Mouse (Mus musculus): ENCODE results near the gene Ifit1. TPM values are rescaled to one million over a fixed set of nuclear protein-coding genes. Genes with fewer than 3 reads are reported as not detected.
"Not testable (repeated sequence)": the region's sequence is repeated elsewhere in the genome, so short reads cannot be mapped to it uniquely, and the experiment has no call there.

Gene Ifit1
- polyA plus RNA-seq, 1 experiment, result 5.3 TPM

GRCm38 (mm10) chr19:34620871-34621270 is 19.8 kb upstream of the Ifit1 start:
- Histone ChIP-seq H3K4me3 (ENCODE audit: insufficient read depth, low read length) (no peak overlapping the region), H3K27ac (ENCODE audit: insufficient read depth, low read length) (no peak overlapping the region), H3K4me1 (ENCODE audit: control insufficient read depth, insufficient read depth, low read length) (no peaks in the 10 kb centered on the region)
- TF ChIP-seq CTCF (IDR thresholded peaks at IDR 0.05; ENCODE audit: extremely low read depth, insufficient read depth, low read length) (no peak), POLR2A (IDR thresholded peaks at IDR 0.05; ENCODE audit: extremely low read depth, insufficient read depth, low read length) (no peak)

- Histone ChIP-seq H3K4me1 (ENCODE audit: control insufficient read depth, insufficient read depth, low read length) (no peaks in the 10 kb centered on the region), H3K4me3 (ENCODE audit: insufficient read depth, low read length) (no peak overlapping the region), H3K27ac (ENCODE audit: insufficient read depth, low read length) (no peak overlapping the region)
- TF ChIP-seq CTCF (IDR thresholded peaks at IDR 0.05; ENCODE audit: extremely low read depth, insufficient read depth, low read length) (no peak), POLR2A (IDR thresholded peaks at IDR 0.05; ENCODE audit: extremely low read depth, insufficient read depth, low read length) (no peak)
Measured at GRCm38 (mm10) chr19:34623781-34624180, 16.9 kb upstream of the Ifit1 start.

GRCm38 (mm10) chr19:34624663-34625062 is 16.0 kb upstream of the Ifit1 start:
- TF ChIP-seq POLR2A (IDR thresholded peaks at IDR 0.05; ENCODE audit: extremely low read depth, insufficient read depth, low read length), result no peak
- TF ChIP-seq CTCF (IDR thresholded peaks at IDR 0.05; ENCODE audit: extremely low read depth, insufficient read depth, low read length), result no peak
- no peak overlapping the region for H3K27ac ChIP-seq (ENCODE audit: insufficient read depth, low read length)
- H3K4me3 ChIP-seq (ENCODE audit: insufficient read depth, low read length), result no peak overlapping the region
- no peaks in the 10 kb centered on the region for H3K4me1 ChIP-seq (ENCODE audit: control insufficient read depth, insufficient read depth, low read length)

- Histone ChIP-seq H3K4me3 (ENCODE audit: insufficient read depth, low read length) (no peak overlapping the region), H3K27ac (ENCODE audit: insufficient read depth, low read length) (no peak overlapping the region), H3K4me1 (ENCODE audit: control insufficient read depth, insufficient read depth, low read length) (no peaks in the 10 kb centered on the region)
- no peak for TF ChIP-seq CTCF (IDR thresholded peaks at IDR 0.05; ENCODE audit: extremely low read depth, insufficient read depth, low read length)
- no peak for TF ChIP-seq POLR2A (IDR thresholded peaks at IDR 0.05; ENCODE audit: extremely low read depth, insufficient read depth, low read length)
Measured at GRCm38 (mm10) chr19:34627496-34627895, 13.2 kb upstream of the Ifit1 start.

- no peak for TF ChIP-seq POLR2A (IDR thresholded peaks at IDR 0.05; ENCODE audit: extremely low read depth, insufficient read depth, low read length)
- no peak for TF ChIP-seq CTCF (IDR thresholded peaks at IDR 0.05; ENCODE audit: extremely low read depth, insufficient read depth, low read length)
- Histone ChIP-seq H3K27ac (ENCODE audit: insufficient read depth, low read length) (no peak overlapping the region), H3K4me3 (ENCODE audit: insufficient read depth, low read length) (no peak overlapping the region), H3K4me1 (ENCODE audit: control insufficient read depth, insufficient read depth, low read length) (no peaks in the 10 kb centered on the region)
Measured at GRCm38 (mm10) chr19:34631487-34631886, 9.2 kb upstream of the Ifit1 start.

GRCm38 (mm10) chr19:34633484-34633883 is 7.2 kb upstream of the Ifit1 start:
- Histone ChIP-seq H3K27ac (ENCODE audit: insufficient read depth, low read length) (no peak overlapping the region), H3K4me3 (ENCODE audit: insufficient read depth, low read length) (no peak overlapping the region), H3K4me1 (ENCODE audit: control insufficient read depth, insufficient read depth, low read length) (no peaks in the 10 kb centered on the region)
- TF ChIP-seq POLR2A (IDR thresholded peaks at IDR 0.05; ENCODE audit: extremely low read depth, insufficient read depth, low read length) (no peak), CTCF (IDR thresholded peaks at IDR 0.05; ENCODE audit: extremely low read depth, insufficient read depth, low read length) (no peak)

- TF ChIP-seq POLR2A (IDR thresholded peaks at IDR 0.05; ENCODE audit: extremely low read depth, insufficient read depth, low read length), result no peak
- peak; percentile 81 for TF ChIP-seq CTCF (IDR thresholded peaks at IDR 0.05; ENCODE audit: extremely low read depth, insufficient read depth, low read length)
- Histone ChIP-seq H3K4me3 (ENCODE audit: insufficient read depth, low read length) (no peak overlapping the region), H3K4me1 (ENCODE audit: control insufficient read depth, insufficient read depth, low read length) (no peaks in the 10 kb centered on the region), H3K27ac (ENCODE audit: insufficient read depth, low read length) (no peak overlapping the region)
Measured at GRCm38 (mm10) chr19:34636933-34637557, 3.6 kb upstream of the Ifit1 start.

- TF ChIP-seq POLR2A (IDR thresholded peaks at IDR 0.05; ENCODE audit: extremely low read depth, insufficient read depth, low read length), result no peak
- no peak for TF ChIP-seq CTCF (IDR thresholded peaks at IDR 0.05; ENCODE audit: extremely low read depth, insufficient read depth, low read length)
Measured at GRCm38 (mm10) chr19:34642616-34643015, 1.9 kb downstream of the Ifit1 start.

GRCm38 (mm10) chr19:34647630-34648029 is 7.0 kb downstream of the Ifit1 start:
- H3K4me1 ChIP-seq (ENCODE audit: control insufficient read depth, insufficient read depth, low read length); H3K4me3 ChIP-seq (ENCODE audit: insufficient read depth, low read length); H3K27ac ChIP-seq (ENCODE audit: insufficient read depth, low read length): not testable (repeated sequence)

More at GRCm38 (mm10) chr19:34642616-34643015, 1.9 kb downstream of the Ifit1 start:
- Histone ChIP-seq H3K27ac (ENCODE audit: insufficient read depth, low read length) (no peak overlapping the region), H3K4me1 (ENCODE audit: control insufficient read depth, insufficient read depth, low read length) (no peaks in the 10 kb centered on the region), H3K4me3 (ENCODE audit: insufficient read depth, low read length) (no peak overlapping the region)

GRCm38 (mm10) chr19:34650276-34650675 is 9.6 kb downstream of the Ifit1 start:
- Histone ChIP-seq H3K4me1 (ENCODE audit: control insufficient read depth, insufficient read depth, low read length) (no peaks in the 10 kb centered on the region), H3K4me3 (ENCODE audit: insufficient read depth, low read length) (no peak overlapping the region), H3K27ac (ENCODE audit: insufficient read depth, low read length) (no peak overlapping the region)
- TF ChIP-seq CTCF (IDR thresholded peaks at IDR 0.05; ENCODE audit: extremely low read depth, insufficient read depth, low read length) (no peak), POLR2A (IDR thresholded peaks at IDR 0.05; ENCODE audit: extremely low read depth, insufficient read depth, low read length) (no peak)

Measured in cortical plate, adult 2 months (tissue).